Mouse (Mus musculus) common myeloid progenitor, adult 5-6 weeks (primary cell): Measurements from ENCODE around the gene Mpig6b. TPM values are rescaled to one million over a fixed set of nuclear protein-coding genes. Genes with fewer than 3 reads are reported as not detected.

Source experiments
- ATAC-seq: replicated peaks from 2 replicates; pipeline ENCODE4 v1.8.0; 2016; ENCODE audit warnings: low read depth, mild to moderate bottlenecking, moderate TSS enrichment, inconsistent platforms; ENCODE audit not compliant: poor library complexity, severe bottlenecking
- total RNA-seq: library from RNA; stranded (forward); fragments of 200-1000, 187-1606 nt; gene quantifications from 2 replicates; pipeline ENCODE4 v1.2.3, GENCODE M21; 2017

The Mpig6b gene
- total RNA-seq, 1 experiment from 2014 or later: not detected

DNA sequence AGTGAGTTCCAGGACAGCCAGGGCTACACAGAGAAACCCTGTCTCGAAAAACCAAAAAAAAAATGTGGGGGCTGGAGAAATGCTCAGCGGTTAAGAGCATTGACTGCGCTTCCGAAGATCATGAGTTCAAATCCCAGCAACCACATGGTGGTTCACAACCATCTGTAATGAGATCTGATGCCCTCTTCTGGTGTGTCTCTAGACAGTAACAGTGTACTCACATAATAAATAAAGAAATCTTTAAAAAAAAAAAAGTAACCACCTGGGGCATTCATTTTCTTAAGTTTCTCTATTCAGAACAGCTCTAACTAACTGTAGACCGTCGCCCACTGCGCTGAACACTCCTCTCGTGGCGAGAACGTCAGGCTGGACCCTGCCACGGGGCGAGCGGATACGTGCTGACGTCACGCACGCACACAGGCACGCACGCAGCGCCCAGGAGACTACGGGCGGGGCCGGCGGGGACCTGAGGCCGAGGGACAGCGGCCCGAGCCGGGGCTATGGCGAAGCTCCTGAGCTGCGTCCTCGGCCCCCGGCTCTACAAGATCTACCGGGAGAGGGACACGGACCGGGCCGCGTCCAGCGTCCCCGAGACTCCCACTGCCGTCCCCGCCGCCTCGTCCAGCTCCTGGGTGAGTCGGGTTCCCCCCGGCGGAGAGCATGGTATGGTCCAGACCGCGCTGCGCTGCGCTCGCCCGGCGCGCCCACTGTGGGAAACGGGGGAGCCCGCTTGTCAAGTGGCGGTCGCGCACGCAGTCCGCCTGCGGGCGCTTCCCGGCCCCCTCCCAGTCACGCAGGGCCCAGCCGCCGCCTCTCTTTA is 23.1 kb upstream of the Mpig6b start, which contains the start of gene Abhd16a:
TSS of gene Abhd16a (plus strand) at position 439 of the 820 bp plus-strand sequence.
- peak; percentile 94 for ATAC-seq

DNA sequence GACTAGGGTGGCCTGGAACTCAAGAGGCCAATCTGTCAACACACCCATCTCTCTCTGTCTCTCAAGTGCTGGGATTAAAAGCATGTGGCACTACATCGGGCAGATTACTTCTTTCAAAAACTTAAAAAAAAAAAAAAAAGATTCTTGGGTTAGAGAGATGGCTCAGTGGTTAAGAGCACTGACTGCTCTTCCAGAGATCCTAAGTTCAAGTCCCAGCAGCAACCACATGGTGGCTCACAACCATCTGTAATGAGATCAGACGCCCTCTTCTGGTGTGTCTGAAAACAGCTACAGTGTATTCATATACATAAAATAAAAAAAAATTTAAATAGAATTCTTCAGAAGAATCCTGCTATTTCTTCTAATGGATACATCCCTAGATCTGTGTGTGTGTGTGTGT is 22.2 kb upstream of the Mpig6b start:
- ATAC-seq: no peak

DNA sequence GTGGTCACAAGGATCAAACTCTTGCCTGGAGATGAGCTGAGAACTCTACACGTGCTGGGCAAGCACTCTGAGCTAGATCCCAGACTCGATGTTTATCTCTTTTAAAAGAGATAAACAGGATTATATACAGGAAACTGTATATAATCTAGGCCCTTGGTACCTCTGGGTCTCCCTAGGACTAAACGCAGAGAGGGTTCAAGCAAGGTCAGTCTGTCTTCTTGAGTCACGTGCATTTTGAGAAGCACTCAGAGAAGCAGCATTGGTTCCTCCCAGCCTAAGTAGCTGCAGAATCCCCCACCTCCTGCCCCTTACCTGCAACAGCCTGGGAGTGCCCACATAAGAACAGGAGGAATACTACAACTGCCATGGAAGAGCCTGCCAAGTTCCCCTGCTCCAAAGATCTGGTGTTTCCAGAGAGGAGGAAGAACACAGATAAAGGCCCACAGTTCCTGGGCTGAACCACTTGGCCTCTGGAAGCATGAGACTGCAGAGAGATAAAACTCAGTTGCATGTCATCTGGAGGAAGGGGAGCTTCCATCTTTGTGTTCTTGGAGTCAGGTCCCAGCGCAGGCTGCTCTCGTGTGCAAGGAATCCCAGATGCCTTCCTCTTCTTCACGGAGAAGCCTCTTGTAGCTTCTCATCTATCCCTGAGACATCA is 19.4 kb upstream of the Mpig6b start, which contains the start of gene Ly6g6f:
TSS of gene Ly6g6f (minus strand) at position 403 of the 658 bp plus-strand sequence.
- ATAC-seq: no peak

DNA sequence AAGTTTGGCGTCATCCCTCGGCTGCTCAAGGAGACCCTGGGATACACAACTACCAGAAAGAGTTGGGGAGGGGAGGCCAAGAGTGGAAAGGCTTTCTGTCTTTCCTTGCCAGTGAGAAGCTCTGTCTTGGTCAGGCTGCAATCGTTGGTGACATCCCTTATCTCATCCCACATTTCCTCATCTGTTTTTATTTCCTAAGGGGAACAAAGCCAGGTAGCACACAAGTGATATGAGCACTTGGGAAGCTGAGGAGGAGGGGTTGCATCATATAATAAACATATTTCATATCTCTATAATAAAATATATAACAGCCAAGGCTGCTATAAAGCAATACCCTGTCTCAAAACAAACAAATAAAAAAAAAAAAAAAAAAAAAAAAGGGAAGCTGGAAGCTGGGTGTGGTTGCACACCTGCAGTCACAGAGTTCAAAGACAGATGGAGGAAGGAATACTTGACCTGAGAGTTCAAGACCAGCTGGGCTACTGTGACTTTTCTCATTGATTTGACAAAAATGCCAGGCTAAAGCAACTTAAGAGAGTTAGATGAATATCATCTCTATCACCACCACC is 18.0 kb upstream of the Mpig6b start:
- ATAC-seq: no peak

DNA sequence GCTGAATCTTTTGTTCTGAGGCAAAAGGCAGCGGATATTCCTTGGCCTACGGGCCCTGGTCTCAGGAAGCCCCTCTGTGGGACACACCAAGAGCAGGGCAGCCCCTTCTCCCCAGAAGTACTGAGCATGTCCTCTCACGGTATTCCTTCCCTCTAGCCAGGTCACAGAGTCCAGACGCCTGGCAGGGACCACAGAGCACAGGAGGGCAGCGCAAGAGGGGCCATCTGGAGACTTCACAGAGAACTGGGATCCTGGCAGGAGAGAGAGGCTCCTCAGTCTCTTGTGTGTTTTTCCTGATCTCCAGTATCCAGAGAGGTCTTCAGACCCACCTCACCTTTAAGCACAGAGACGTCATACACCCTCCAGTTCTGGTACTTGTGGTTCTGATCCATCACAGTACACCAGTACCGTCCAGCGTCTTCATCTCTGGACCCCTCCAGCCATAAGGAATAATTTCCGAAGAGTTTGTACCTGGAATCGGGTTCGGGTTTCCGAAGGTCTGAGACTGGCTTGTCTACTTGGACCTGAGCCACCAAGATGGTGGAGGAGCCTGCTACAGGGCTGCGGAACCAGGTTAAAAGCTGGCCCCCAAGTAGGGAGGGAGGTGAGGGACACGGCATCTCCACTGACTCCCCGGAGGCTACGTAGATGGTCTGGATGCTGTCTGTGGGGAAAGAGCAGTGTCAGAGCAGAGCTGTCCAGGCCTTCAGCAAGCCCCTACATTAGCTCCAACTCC is 17.0 kb upstream of the Mpig6b start:
- no peak for ATAC-seq

DNA sequence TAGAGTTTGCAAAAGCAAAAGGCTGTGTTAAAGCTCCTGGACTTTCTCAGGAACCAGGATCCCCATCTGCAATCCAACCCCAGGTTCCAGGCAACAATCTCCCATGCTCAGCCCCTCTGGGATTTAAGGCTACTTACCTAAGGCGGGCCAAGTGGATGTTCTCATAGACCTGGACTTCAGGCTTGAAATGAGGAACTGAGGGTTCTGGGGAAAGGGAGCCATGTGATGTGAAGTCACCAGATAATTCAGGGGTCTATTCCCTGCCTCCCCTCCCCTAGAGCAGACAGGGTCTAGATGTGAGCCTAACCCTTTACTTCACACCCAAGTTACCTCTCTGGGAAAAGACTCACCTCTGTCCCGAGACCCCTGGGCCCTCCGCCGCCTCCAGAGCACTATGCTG is 14.7 kb upstream of the Mpig6b start:
- ATAC-seq: no peak

DNA sequence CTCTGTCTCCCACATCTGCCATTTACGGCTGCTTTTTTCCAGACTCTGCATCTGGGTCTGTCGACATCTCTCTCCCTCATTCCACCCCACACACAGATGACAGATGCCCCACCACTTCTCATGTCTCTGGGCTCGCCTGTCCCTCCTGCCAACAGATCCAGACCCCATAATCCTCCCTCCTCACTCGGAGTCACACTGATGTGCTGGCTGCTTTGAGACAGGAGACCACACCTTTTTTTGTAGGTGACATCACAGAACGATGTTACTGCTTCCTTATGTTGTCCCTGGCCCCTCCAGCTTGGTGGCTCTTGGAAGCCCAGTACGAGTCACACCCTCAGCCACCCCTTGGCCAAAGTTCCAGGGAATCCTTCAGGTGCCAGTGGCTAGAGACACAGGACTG is 14.3 kb upstream of the Mpig6b start:
- peak; percentile 9; the same call in 1 of the 2 replicates for ATAC-seq

DNA sequence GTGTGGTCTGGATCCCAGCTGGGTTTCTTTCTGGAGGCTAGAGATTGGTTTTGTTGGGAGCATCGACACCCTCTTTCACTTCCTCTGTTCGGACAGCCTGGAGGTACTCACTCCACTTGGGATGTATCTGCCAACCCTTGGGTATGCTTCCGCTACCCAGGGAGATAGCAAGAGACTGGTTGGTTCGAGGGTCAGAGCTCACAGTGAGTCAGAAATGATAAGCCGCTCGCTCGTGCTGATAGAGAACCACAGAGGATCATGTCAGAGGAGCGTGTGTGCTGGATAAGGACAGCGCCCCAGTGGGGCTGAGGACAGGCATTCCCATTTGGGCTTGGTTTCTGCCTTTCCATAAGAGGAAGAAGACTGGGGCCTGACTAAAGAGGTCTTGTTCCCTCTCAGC is 13.8 kb upstream of the Mpig6b start:
- peak; percentile 80 for ATAC-seq

DNA sequence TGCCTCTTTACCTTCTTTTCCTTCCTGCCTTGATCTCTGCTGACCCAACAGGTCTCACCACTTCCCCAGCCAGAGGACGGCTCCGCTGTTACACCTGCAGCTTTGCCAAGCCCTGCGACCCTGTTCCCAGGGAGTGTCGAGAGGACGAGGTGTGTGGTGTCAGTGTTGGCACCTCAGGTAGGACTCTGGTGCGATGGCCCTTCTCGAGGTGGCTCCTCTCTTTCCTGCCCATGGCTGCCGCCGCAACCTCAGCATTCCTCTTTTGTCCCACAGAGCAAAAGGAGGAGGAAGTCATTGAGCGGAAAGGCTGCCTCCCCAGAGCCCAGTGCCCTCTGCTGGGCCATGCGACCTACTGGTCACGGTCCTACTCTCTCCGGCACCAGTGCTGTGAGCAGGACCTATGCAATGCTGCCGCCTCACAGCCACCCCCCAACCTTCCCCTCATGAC is 11.8 kb upstream of the Mpig6b start, which contains the start of gene Ly6g6d:
TSS of gene Ly6g6d (minus strand) at position 280 of the 448 bp plus-strand sequence.
- peak; percentile 16; the same call in 1 of the 2 replicates for ATAC-seq

DNA sequence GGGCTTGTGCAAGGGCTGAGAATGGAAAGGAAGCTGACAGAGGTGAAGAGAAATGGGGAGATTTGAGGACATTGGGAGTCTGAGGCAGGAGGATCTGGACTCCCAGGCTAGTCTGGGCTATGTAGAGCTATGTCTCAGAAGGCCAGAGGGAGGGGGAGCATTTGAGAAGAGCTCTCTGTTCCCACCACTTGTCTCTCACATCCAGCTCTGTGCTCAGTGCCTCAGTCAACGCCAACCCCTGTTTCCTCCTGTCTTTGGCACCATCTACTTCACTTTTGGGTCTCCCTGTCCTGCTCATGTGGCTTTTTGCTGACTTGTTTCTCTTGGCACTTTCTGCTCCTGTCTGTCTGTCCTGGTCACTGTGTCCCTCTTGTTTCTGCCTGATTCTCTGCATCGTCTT is 11.3 kb upstream of the Mpig6b start:
- no peak for ATAC-seq

DNA sequence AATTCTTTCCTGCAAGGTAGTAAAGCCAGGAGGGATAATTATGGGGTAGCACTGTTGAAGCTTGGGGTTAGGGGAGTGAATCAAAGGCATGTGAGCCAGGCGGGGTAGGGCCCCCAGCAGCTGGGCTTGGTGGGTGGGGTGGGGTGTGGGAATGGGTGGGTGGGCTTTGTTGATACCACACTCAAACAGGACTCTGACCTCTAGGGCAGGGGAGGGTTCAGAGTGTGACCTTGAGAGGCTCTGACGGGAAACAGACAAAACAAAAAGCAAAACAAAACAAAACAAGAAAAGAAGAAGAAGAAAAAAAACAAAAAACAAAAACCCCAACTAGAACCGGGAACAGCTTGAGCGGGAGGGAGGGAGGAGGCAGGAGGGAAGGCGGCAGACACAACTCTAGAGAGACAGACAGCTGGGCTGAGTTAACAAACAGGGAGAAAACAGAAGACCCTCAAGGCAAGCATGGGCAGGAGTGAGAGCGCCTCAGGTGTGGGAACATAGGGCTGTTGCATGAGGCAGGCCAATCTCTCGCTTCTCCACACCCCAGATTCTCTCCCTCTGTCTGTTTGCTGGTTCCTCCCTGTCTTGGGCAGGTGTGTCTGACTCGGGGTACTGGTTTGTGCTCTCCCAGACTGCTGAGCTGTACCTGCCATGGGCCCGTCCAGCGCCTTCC is 10.7 kb upstream of the Mpig6b start, which contains the start of gene Ly6g6e:
TSS of gene Ly6g6e (plus strand) at position 396 of the 670 bp plus-strand sequence.
- no peak for ATAC-seq

DNA sequence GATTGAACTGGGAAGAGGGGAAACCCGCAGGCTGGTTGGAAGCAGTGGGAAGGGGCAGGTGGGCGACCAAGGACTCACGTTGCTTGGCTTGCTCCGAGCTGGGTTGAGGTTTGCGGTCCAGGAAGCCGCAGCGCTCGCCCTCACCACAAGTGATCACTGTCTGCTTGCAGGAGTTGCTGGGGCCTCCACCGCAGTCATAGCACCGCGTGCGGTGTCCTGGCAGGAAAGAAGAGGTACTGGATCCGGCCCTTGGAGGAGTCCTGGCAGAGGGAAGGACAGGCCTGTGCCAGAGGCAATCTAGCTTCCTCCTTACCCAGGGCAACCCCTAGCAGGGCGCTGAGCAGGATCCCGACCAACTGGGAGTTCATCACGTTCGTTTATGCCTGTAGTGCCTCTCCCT is 8.1 kb upstream of the Mpig6b start:
- ATAC-seq: peak; percentile 65

DNA sequence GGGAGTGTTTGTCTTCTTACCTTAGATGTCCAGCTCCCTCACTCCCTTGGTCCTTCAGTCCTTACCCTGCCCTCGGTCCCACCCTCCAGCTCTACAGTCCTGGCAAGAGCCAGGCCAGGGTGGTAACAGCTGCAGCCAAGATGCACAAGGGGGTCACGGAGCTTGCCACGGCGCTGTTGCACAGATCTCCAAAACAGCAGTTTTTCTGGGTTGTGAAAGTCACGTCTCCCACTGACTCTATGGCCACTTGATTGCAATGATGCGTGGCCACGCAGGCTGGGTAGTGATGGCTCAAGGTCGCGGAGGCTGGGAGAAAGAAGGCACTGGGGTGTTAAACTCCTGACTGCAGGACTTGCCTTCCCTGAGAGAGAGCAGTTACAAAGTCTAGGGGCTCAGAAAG is 5.5 kb upstream of the Mpig6b start:
- no peak for ATAC-seq

DNA sequence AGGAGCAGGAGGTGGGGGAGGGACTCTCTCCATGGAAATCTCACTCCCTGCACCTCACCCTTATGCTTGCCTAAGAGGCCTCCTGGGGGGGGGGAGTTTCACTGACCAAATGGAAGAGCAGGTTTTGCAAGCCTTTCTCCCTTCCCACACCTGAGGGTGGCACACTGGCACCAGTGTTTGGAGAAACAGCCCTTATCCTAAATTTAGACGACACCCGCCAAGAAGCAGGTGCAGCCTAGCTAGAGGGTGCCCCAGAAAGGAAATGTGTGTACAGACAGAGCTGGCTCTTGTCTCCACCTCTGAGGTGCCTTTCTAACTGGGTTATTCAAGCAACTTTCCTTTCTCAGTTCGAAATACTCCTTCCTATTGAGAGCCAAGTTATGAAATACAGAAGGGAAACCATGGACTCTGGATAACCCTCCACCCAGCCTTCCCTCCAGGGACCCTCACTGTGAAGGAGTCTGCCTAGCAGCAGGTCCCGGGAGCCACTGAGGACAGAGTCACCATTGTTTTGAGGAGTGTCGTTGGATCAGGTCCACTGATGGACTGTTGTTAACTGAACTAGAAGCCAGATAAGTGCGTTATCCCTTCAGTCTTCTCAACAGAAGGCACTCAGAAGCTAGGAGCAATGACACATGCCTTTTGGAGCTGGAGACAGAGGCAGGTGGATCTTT is 4.7 kb upstream of the Mpig6b start:
- no peak for ATAC-seq

DNA sequence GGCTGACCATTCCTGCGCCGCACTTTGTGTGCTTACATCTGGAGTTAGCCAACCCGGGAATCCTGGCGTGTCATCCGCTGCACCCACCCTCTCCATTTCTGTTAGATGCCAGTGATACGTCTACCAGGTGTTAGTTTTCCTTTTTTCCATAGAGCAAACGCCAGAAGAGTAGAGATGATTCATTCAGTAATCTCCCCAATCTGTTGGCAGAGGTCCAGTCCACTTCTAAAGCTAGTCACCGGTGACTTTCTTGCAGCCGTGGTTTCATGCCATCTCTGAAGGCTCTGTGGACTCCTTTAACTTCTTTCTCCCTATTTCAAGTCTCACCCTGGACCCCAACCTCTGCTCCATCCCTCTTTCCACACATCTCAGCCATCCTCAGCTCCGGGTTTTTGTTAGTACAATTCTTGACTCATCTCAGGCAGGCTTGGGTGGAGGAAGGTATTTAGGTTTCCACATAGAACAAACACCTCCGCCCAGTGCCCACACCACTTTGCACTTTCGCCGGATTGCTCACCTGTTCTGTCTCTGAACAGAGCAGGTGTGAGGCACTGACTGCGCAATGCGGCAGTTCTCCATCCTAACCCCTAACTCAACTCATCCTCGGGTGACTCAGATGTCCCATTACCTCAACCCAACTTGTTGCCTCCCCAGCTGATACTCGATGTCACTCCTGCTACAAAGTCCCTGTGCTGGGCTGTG is 2.4 kb upstream of the Mpig6b start:
- ATAC-seq: no peak

DNA sequence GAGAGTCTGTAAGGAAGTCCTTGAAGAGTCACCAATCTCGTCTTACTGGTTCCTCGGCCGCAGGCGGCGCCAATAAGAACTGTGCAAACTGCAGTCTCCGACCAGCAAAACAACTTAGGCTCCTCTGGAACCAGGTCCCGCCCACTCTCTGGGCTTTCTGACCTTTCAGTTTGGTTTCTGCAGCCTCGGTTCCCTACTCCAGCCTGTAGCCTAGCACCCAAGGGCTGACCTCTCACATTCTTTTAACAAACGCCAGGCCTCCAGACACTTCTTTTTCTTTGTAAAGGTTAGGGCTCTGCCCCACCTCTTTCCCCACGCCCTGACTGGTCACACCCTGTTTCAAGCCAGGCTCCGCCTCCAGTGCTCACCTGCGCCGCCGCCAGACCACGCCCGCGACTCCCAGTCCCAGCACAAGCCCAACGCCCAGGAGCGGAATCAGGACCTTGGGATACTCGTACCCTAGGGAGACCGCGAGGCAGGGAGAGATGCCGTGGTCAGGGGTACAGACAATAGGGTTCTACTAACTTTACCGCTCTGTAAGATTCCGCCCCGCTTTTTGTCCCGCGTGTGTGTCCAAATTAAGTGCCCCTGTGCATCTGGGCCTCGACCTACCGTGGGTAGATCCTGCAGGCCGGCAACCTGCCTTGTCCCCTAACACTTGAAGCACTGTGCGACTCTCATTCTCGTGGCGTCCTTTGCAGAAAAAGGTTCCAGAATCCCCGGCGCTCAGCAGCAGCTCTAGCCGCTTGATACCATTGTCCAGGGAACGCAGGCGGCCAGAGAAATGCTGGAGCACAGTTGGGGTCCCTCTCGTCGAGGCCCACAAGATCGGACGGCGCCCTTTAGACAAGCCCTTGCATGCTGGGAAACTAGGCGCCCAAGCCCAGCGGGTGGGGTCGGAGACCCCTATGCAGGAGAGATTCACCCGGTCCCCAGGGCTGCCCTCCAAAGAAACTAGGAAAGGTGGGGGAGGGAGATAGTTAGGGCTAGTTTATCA is 735 bp downstream of the Mpig6b start, which contains the start of gene Ly6g6c:
TSS of gene Ly6g6c (plus strand) at position 438 of the 997 bp plus-strand sequence.
- peak; percentile 37 for ATAC-seq

DNA sequence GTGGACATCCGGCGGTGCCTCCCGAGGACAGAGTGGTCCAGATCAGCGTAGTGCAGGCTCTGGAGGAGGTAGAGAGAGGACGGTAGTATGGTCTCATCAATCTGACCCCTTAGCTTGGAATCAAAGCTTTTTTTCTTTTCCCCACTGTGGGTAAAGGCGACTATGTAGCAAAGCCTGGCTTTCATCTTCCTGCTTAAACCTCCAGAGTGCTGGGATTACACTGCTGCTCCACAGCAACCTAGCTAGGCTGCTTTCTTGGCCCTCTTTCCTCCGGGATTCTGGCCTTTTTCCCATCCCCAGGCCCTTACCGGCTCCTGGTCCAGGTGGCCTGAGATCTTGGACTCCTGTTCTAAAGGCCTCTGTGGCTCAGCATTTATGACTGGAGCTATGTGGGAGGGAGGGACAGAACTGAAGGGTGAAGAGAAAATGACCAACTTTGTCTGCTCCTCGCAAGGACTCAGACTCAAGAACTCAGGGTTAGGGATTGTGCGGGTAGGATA is 1.6 kb downstream of the Mpig6b start:
- ATAC-seq: no peak
